Mouse (Mus musculus) testis, adult 2 months (tissue): ENCODE measurements around the gene Ell. TPM values are rescaled to one million over a fixed set of nuclear protein-coding genes. Genes with fewer than 3 reads are reported as not detected.

Experiments used
- H3K27ac ChIP-seq: fragments of 200-500 bp; 2 replicates; pipeline ENCODE4 v1.5.1; 2012; ENCODE audit warnings: low read depth, low read length; ENCODE audit not compliant: control insufficient read depth, insufficient read depth
- H3K27me3 ChIP-seq: fragments of 200-500 bp; 2 replicates; pipeline ENCODE4 v1.6.1; 2012; ENCODE audit warnings: mild to moderate bottlenecking, low read length, moderate library complexity; ENCODE audit not compliant: control insufficient read depth, insufficient read depth
- H3K36me3 ChIP-seq: fragments of 200-500 bp; 2 replicates; pipeline ENCODE4 v1.6.1; 2012; ENCODE audit warnings: mild to moderate bottlenecking, low read length; ENCODE audit not compliant: control insufficient read depth, insufficient read depth
- H3K4me1 ChIP-seq: fragments of 200-500 bp; 2 replicates; pipeline ENCODE4 v1.6.1; 2012; ENCODE audit warnings: low read length; ENCODE audit not compliant: control insufficient read depth, insufficient read depth
- H3K4me3 ChIP-seq: fragments of 200-500 bp; 2 replicates; pipeline ENCODE4 v1.5.1; 2012; ENCODE audit warnings: low read depth, mild to moderate bottlenecking, low read length, moderate library complexity, mixed read lengths; ENCODE audit not compliant: control insufficient read depth
- CTCF ChIP-seq: fragments of 200-500 bp; IDR thresholded peaks from 2 replicates; pipeline ENCODE4 v1.5.1; 2012; ENCODE audit warnings: low read depth, mild to moderate bottlenecking, inconsistent platforms, low read length, moderate library complexity; ENCODE audit not compliant: control insufficient read depth, insufficient read depth, insufficient replicate concordance
- POLR2A ChIP-seq: fragments of 200-500 bp; IDR thresholded peaks from 2 replicates; pipeline ENCODE4 v1.6.1; 2012; ENCODE audit warnings: low read depth, mild to moderate bottlenecking, inconsistent platforms, low read length, moderate library complexity; ENCODE audit not compliant: control insufficient read depth
- polyA plus RNA-seq: library from polyadenylated mRNA; depleted of rRNA; stranded (reverse); fragments of >200 nt; gene quantifications from 2 replicates; pipeline ENCODE4 v1.2.3, GENCODE M21; 2012

The Ell gene
- polyA plus RNA-seq, 1 experiment: 42.5 TPM

GRCm38 (mm10) chr8:70615281-70615680, 76.0 kb downstream of the Ell start:
- Histone ChIP-seq H3K4me3 (no peak overlapping the region), H3K27ac (no peak overlapping the region), H3K27me3 (no peaks in the 10 kb centered on the region), H3K4me1 (peaks cover 30% of the 10 kb centered on the region), H3K36me3 (no peaks in the 10 kb centered on the region)
- TF ChIP-seq POLR2A (no peak), CTCF (no peak)

- no peaks in the 10 kb centered on the region for H3K36me3 ChIP-seq
- no peaks in the 10 kb centered on the region for H3K27me3 ChIP-seq
- no peak within 1 kb of the TSS for H3K27ac ChIP-seq
- no peak within 1 kb of the TSS for H3K4me3 ChIP-seq
- TF ChIP-seq POLR2A: no peak
- no peak for TF ChIP-seq CTCF
- H3K4me1 ChIP-seq: peaks cover 29% of the 10 kb centered on the region
Observed at GRCm38 (mm10) chr8:70615894-70616293, 76.6 kb downstream of the Ell start, which contains the start of gene Lrrc25. TSS of gene Lrrc25 (plus strand) at chr8:70616155.

- Histone ChIP-seq H3K4me1 (peaks cover 28% of the 10 kb centered on the region), H3K27me3 (no peaks in the 10 kb centered on the region), H3K27ac (no peak overlapping the region), H3K36me3 (no peaks in the 10 kb centered on the region), H3K4me3 (no peak overlapping the region)
- no peak for TF ChIP-seq POLR2A
- no peak for TF ChIP-seq CTCF
Observed at GRCm38 (mm10) chr8:70616645-70617044, 77.4 kb downstream of the Ell start.

- no peaks in the 10 kb centered on the region for H3K36me3 ChIP-seq
- no peaks in the 10 kb centered on the region for H3K27me3 ChIP-seq
- TF ChIP-seq CTCF (no peak), POLR2A (no peak)
- H3K4me3 ChIP-seq: no peak overlapping the region
- H3K4me1 ChIP-seq: peaks cover 28% of the 10 kb centered on the region
- H3K27ac ChIP-seq: peak overlapping the region; percentile 85
Observed at GRCm38 (mm10) chr8:70617985-70618384, 78.7 kb downstream of the Ell start.

GRCm38 (mm10) chr8:70618888-70619334, 79.7 kb downstream of the Ell start:
- H3K4me3 ChIP-seq: peak overlapping the region; percentile 68
- no peaks in the 10 kb centered on the region for H3K36me3 ChIP-seq
- TF ChIP-seq POLR2A: peak; percentile 85
- TF ChIP-seq CTCF: no peak
- H3K27me3 ChIP-seq: no peaks in the 10 kb centered on the region
- H3K27ac ChIP-seq: peak overlapping the region; percentile 91
- peaks cover 28% of the 10 kb centered on the region for H3K4me1 ChIP-seq

GRCm38 (mm10) chr8:70622220-70622619, 83.0 kb downstream of the Ell start:
- Histone ChIP-seq H3K27me3 (no peaks in the 10 kb centered on the region), H3K27ac (no peak overlapping the region), H3K4me3 (no peak overlapping the region), H3K36me3 (no peaks in the 10 kb centered on the region), H3K4me1 (peaks cover 28% of the 10 kb centered on the region)
- no peak for TF ChIP-seq CTCF

- Histone ChIP-seq H3K4me3 (no peak overlapping the region), H3K36me3 (no peaks in the 10 kb centered on the region)
- TF ChIP-seq POLR2A (no peak), CTCF (peak; percentile 46; the same call in 1 of the 2 replicates)
Observed at GRCm38 (mm10) chr8:70625104-70625503, 85.8 kb downstream of the Ell start.

GRCm38 (mm10) chr8:70627041-70627440, 87.8 kb downstream of the Ell start:
- Histone ChIP-seq H3K27ac (no peak overlapping the region), H3K27me3 (no peaks in the 10 kb centered on the region), H3K4me3 (no peak overlapping the region), H3K4me1 (peaks cover 15% of the 10 kb centered on the region), H3K36me3 (no peaks in the 10 kb centered on the region)
- TF ChIP-seq CTCF: no peak
- no peak for TF ChIP-seq POLR2A

More at GRCm38 (mm10) chr8:70625104-70625503, 85.8 kb downstream of the Ell start:
- peaks cover 16% of the 10 kb centered on the region for H3K4me1 ChIP-seq
- H3K27ac ChIP-seq: no peak overlapping the region
- no peaks in the 10 kb centered on the region for H3K27me3 ChIP-seq
